Mouse (Mus musculus) E14TG2a.4 (cell line): ENCODE data around the gene Thsd4.
A peak's percentile ranks its signal among the peaks of the same experiment; 100 is the strongest.

ENCODE experiments used
- CTCF ChIP-seq: conservative IDR thresholded peaks from 2 replicates; pipeline ENCODE4 v1.5.1; 2014; ENCODE audit warnings: low read length
- NANOG ChIP-seq: IDR thresholded peaks from 2 replicates; pipeline ENCODE4 v1.6.1; 2014; ENCODE audit warnings: borderline replicate concordance, low read length, mixed read lengths

- TF ChIP-seq CTCF (peak; percentile 53), NANOG (no peak)
These were observed 246.3 kb downstream of the Thsd4 start for GRCm38 (mm10) chr9:60275410-60276159.
